Mouse (Mus musculus): ENCODE results near the gene Apela.

GRCm38 (mm10) chr8:65047801-65048200, 10.7 kb upstream of the Apela start:
- TF ChIP-seq EP300 (IDR thresholded peaks at IDR 0.05; ENCODE audit: insufficient read depth, low read depth, low read length): no peak
- no peak for TF ChIP-seq CTCF (IDR thresholded peaks at IDR 0.05; ENCODE audit: low read depth, low read length)

Measured in ES-Bruce4 (cell line).